Mouse (Mus musculus) left cerebral cortex, postnatal 14 days (tissue): ENCODE measurements around the gene Mthfsd. TPM values are rescaled to one million over a fixed set of nuclear protein-coding genes. Genes with fewer than 3 reads are reported as not detected.

Experiments
- DNase-seq, 2 experiments: peaks; one replicate each; pipeline ENCODE4 v3.0.0; 2021 to 2022; ENCODE audit warnings: low spot score in 2 of 2, mixed read lengths in 1 of 2
- intact Hi-C: fragments of 180-260 bp; cut with DNase I; formaldehyde crosslinking; loops from one replicate; pipeline ENCODE4 v1.15.1; 2025
- total RNA-seq, 2 experiments: library from RNA; stranded (reverse); gene quantifications; 2 replicates each; pipeline ENCODE4 v1.2.3; 2021

Gene Mthfsd
- total RNA-seq, 2 experiments from 2014 or later: 27.0 to 33.4 TPM

DNA sequence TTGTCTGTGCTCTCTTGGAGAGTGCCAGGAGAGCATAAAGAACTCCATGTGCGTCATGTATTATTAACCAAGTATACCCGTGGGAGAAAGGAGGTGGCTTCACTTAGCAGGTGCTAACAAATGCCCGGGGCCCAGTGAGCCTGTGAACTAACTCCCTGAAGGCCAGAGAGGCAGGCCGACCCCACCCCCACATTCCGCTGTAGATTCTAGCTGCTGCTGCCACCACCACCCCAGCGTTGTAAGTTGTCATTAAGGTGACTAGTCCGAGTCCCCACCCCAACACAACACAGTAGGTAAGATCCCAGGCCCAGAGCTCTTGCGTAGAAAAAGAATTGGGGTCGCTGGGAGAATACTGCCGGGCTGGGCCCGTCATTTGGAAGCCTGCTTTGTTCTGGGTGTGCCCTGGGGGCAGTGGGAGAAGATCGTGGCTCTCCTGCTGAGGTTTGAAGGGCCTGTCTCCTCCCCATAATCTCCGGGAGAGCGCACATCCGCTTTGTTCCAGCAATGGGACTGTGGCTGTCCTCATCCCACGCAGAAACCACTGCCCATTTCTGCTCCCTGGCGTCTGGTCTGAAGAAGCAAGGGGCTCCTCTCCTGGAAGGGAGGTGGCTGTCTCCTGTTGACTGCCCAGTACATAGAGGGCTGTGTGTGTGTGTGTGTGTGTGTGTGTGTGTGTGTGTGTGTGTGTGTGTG lies 16.5 kb upstream of the Mthfsd start:
- no peak for DNase-seq
- intact Hi-C loops: loop anchor here (5.0 kb wide), 1 partner anchor 93 kb away; no protein-coding TSS in a partner anchor

DNA sequence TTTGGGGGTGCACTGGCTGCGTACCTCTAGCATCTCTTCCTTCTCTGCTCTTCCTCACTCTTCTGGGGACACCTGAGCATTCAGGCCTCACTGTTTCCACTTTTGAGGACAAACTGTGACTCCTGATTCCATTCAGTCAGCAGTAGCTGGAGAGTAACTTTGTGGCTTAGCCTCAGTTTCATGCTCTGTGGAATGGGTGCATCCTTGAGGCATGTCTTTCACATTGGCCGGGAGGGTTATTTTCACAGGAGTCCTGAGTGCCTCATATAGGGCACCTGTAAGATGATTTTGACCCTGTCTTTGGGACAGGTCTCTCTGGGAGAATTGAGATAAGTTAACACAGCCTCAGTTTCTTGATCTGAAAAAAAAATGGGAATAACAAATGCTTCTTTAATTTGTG lies 14.9 kb upstream of the Mthfsd start:
- intact Hi-C loops: no loop called here
- DNase-seq: no peak

DNA sequence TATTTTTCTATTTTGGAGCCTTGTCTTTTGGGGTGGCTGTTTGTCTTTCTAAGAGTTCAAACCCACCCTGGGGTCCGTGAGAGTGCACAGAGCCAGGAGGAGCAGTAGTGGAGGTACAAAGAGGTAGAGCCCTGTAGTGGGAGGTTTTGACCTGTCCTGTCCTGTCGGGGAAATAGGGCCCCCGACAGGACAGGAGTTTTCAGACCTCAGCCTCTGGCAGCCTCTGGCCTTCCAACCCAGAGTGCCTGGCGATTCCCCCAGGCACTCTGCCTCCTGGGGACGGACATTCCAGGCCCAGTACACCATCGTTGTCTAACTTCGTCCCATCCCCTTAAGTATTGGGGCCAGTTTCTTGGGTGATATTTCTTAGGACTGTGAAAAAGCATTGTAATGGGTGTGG lies 14.2 kb upstream of the Mthfsd start:
- no peak for DNase-seq
- intact Hi-C loops: no loop called here

DNA sequence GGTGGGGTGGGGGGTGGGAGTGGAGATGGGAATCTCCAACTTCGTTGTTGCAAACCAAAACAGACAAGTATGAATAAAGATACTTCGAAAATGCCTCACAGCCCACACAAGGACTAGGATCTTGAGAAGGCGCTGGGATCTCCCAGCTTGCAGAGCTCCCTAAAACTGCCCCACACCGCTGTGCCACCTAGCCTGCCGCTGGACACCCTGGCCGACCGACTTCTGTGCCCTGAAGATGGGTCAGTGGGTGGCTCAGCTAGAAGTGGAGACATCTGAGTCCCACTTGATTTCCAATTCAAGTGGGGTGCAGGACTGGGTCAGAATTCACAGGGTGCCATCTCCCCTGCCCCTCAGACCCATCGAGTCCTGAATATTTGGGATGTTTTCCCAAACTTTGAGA lies 13.5 kb upstream of the Mthfsd start:
- no peak for DNase-seq
- intact Hi-C loops: no loop called here

DNA sequence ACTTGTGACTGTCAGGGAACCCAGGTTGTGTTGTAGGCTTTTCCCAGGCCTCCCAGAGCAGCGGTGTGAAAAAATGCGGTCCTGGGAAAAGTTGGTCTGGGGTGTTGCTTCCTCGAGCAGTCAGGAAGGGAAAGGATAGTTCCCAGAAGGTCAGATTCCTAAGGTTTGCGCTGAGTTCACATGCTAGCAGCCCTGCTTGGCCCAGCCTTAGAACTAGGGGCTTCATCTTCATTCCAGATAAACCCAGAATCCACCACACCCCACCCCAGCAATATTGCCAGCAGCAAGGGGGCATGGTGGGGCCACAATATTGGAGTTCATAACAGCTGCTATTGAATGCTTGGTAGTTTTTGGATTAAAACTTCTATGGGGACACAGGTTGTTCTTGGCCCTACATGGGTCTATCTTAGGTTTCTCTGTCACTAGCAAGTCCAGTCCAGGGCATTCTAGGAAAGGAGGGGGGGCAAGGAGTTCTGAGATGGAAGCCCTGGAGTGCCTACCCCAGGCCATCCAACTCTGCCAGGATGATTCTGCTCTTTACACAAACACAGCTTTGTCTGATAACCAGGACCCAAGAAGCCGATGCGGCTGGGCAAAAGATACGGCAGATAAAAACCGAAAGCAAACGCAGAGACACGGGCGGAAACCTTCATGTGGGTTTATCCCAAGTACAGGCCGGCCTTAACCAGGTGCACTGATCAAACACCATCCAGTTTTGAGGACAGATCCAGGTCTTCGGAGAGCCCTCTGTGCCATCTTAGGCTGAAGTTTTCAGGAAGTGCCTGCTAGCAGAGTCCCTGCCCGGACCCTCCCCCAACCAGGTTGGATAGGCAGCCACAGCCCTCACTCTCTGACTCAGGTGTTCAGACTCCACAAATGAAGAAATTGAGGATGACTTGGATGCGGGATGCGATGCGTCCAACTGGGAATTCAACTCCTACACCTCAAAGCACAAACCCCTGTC lies 12.5 kb upstream of the Mthfsd start:
- intact Hi-C loops: no loop called here
- DNase-seq: no peak

DNA sequence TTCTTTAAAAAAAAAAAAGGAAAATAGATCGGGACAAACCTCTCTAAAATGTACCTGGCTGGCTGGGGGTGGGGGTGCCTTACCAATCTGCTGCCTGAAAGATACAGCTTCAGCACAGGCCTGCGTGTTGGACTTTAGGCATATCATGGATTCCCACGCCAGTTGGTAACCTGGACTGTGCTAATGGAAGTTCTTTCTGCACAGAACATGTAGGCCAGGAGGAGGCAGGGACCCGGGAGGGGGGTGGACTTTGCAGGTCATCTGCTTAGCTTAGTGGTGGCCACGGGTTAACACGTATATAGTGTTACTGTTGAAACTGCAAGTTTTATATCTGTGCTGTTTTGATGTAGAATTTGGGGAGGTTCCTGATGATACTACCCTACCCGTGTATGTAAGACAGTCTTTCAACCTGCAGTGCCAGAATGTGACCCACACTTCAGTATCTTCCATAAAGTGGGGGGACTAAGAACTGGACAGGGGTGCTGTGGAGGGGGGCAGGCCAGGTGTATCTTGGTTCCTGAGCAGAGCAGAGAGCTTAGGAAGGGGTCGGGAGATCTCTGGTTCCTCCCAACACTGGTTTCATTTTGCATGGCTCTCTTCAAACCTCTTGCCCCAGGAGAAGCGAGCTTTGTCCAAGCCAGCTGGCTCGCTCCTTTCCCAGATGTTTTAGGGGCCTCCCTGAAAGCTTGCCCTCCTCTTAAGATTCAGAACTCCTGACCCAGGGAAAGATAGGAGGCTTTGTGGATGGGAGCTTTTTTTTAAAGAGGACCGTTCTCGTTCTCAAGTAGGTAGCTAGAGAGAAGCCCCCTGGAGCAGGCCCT lies 11.7 kb upstream of the Mthfsd start:
- DNase-seq: no peak
- intact Hi-C loops: loop anchor here (2.0 to 5.0 kb wide), 2 partner anchors 38 to 273 kb away; partner anchors contain the start of gene Foxf1

DNA sequence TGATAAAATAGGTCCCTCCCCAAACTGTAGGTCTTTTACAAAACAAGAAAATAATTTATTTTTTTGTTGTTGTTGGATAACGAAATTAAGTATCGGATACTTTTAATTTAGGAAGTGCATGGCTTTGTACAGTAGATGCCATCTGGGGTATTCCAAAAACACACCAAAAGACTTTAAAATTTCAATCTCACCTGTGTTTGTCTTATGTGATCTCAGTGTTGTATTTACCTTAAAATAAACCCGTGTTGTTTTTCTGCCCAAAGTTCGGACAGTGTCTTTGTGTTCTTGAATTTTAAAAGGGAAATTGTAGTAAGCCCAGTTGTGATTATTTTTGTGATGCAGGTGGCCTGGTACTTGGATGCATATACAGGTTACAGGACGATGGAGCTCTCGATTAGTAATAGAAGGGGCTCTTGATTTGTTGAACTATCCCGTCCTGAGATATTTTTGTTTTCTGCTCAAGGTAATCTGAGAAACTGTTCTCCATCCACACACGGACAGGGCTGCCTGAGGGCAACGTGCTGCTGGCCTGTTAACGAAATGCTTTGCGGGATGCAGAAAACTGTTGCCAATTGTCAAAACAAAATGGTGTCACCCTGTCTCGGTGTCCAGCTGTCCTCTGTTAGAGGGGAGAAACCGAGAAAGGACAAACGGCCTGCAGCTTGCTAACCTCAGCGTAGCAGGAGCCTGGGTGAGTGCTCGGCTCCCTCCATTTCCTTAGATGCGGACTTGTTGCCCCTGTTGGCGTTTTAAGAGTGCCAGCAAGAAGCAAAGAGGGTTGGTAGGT lies 10.6 kb upstream of the Mthfsd start:
- intact Hi-C loops: loop anchor here (2.0 to 5.0 kb wide), 2 partner anchors 37 to 274 kb away; partner anchors contain the start of gene Foxf1
- DNase-seq: no peak

DNA sequence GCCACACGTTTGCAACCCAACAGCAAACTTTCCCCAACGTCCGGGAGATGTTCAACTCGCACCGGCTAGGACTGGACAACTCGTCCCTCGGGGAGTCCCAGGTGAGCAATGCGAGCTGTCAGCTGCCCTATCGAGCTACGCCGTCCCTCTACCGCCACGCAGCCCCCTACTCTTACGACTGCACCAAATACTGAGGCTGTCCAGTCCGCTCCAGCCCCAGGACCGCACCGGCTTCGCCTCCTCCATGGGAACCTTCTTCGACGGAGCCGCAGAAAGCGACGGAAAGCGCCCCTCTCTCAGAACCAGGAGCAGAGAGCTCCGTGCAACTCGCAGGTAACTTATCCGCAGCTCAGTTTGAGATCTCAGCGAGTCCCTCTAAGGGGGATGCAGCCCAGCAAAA lies 9.7 kb upstream of the Mthfsd start:
- DNase-seq: no peak
- intact Hi-C loops: loop anchor here (2.0 to 5.0 kb wide), 2 partner anchors 36 to 275 kb away; partner anchors contain the start of gene Foxf1

DNA sequence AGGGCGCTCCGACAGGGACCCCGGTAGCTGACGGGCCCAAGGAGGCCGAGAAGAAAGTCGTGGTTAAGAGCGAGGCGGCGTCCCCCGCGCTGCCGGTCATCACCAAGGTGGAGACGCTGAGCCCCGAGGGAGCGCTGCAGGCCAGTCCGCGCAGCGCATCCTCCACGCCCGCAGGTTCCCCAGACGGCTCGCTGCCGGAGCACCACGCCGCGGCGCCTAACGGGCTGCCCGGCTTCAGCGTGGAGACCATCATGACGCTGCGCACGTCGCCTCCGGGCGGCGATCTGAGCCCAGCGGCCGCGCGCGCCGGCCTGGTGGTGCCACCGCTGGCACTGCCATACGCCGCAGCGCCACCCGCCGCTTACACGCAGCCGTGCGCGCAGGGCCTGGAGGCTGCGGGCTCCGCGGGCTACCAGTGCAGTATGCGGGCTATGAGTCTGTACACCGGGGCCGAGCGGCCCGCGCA lies 9.0 kb upstream of the Mthfsd start:
- DNase-seq: no peak
- intact Hi-C loops: loop anchor here (5.0 kb wide), 1 partner anchor 35 kb away; the partner anchor contains the start of gene Foxf1

DNA sequence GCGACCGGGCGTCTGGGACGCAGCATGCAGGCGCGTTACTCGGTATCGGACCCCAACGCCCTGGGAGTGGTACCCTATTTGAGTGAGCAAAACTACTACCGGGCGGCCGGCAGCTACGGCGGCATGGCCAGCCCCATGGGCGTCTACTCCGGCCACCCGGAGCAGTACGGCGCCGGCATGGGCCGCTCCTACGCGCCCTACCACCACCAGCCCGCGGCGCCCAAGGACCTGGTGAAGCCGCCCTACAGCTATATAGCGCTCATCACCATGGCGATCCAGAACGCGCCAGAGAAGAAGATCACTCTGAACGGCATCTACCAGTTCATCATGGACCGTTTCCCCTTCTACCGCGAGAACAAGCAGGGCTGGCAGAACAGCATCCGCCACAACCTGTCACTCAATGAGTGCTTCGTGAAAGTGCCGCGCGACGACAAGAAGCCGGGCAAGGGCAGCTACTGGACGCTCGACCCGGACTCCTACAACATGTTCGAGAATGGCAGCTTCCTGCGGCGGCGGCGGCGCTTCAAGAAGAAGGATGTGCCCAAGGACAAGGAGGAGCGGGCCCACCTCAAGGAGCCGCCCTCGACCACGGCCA lies 8.5 kb upstream of the Mthfsd start:
- DNase-seq: no peak
- intact Hi-C loops: loop anchor here (5.0 kb wide), 1 partner anchor 34 kb away; the partner anchor contains the start of gene Foxf1

DNA sequence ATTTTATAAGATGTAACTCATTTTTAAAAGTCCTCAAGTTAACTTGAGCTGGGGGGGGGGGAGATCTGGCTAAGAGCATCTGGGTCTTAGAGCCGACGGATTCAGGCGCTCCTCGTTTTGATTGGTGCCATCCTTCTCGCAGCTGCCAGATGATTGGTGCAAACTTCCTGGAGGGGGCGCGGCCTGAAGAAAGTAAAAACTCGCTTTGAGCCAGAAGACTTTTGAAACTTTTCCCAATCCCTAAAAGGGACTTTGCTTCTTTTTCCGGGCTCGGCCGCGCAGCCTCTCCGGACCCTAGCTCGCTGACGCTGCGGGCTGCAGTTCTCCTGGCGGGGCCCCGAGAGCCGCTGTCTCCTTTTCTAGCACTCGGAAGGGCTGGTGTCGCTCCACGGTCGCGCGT lies 7.8 kb upstream of the Mthfsd start, which contains the start of gene Foxc2:
TSS of gene Foxc2 (plus strand) at position 224 of the 400 bp plus-strand sequence.
- peak; percentile 66 to 70 for DNase-seq
- intact Hi-C loops: loop anchor here (5.0 kb wide), 1 partner anchor 34 kb away; the partner anchor contains the start of gene Foxf1

DNA sequence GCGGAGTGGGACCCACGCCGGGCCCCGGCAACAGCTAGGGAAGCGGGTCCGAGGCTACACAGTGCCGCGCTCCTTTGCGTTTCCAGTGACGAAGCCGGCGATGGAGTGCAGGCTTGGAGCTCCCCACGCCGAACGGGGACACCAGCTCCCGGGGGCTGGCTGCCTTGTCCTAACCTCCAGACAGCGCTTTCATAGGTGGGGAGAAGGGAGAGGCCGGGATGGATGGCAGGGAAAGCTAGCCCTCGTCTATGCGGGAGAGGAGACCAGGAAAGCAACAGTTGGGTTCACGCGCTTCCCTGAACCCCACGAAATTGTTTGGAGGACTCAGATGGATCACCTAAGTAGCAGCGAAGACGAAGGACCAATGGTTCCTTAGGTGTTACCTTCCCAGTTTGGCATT lies 6.9 kb upstream of the Mthfsd start:
- intact Hi-C loops: loop anchor here (5.0 kb wide), 1 partner anchor 33 kb away; the partner anchor contains the start of gene Foxf1

DNA sequence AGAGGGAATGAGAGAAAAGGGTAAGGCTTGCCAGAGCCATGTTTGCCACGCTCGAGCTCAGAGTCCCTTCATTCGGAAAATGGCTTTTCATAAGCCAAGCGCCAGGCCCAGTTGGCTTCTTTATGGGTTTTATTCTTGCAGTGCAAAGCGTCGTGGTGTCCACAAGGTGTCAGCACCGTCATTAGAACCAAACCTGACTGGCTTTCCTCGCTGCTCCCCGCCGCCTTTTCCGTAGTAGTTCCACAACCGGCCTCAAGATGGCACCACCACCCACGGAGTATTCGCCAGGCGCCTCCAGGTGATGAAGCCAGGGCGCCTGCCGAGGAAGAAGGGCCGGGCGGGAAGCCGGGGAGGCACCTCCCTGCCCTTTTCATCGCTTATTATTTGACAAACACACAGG lies 5.1 kb upstream of the Mthfsd start:
- intact Hi-C loops: loop anchor here (1.0 kb wide), 1 partner anchor 400 kb away; no protein-coding TSS in a partner anchor
- peak; percentile 94 to 97 for DNase-seq

More for the DNA sequence above, 6.9 kb upstream of the Mthfsd start:
- no peak for DNase-seq

DNA sequence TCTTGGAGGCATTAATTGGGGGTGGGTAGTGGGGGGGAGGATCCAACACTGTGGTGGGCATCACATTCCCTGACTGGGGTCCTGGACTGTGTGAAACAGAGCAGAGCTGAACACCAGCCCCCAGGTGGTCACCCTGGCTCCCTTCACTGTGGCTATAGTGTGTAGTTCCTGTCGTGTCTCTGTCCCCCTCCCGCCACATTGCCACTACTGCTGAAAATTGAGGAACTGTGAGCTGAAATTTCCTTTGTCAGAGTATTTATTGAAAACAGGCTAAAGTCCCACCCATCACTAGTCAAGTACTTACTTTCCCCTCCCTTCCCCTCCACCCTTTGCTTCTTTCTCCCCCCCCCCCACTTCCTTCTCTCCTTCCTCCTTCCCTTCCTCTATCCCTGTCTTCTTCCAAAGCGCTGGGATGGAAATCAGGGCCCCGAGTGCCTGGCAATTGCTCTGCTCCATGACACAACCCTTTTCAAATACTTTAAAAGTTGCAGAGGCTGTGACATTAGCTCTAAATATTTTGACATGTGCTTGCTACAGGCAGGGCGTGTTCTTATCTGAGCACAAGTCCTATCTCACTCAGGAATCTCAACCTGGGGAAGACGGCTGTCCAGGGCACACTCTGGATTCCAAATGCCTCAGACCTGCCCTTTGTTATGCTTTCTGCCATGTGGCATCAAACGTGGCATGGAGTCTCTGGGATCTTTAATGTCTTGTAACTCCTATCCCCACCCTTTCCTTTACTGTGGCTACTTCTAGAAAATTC lies 3.1 kb upstream of the Mthfsd start:
- no peak for DNase-seq
- intact Hi-C loops: no loop called here

DNA sequence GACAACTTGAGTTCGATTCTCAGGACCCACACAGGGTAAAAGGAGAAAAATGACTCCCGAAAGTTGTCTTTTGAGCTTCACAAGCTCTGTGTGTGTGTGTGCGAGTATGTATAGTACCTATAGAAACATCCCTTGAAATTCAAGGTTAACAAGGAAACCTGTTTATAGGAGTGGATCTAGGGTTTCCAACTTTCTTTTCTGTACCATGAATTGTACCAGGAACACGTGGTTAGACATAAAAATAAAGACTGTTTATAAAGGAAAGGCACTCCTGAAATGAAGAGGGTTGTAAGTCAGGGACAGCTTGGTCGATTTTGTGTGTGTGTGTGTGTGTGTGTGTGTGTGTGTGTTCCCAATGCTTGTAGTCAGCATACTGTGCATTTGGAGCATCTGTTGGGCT lies 465 bp upstream of the Mthfsd start:
- DNase-seq: no peak
- intact Hi-C loops: no loop called here

DNA sequence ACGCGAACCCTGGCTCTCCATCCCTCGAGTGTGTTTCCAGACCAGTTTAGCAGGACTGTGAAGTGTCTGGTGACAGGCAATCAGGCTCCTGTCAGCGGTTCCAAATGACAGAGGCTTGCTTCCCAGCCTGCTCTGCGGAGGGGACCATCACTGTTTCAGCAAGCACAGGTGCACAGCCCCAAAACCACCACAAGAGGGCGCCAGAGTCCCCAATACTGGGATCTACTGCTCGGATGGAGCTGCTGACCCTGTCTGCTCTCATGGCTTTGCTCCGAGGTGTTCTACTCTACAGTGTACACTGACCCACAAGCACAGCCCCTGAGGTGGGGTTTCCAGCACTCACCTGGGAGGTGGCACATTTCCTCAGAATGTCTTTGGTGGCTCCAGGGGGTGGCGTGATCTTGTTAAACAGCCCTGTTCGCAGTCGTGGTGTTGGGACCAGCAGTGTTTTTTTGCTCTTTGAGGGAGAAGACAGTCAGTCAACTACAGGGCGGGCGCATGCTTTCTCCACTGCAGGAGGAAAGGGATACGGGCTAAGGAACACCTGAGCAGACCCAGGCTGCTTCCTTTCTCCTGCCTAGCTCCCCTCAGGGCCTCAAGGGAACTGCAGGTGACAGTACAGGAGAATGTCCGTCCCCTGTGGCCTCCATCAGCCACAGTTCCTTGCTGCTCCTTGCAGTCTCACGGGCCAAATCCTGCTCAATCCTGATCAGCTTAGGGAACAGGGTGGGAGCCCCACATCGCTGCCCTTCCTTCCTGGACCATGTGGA lies 4.0 kb downstream of the Mthfsd start:
- intact Hi-C loops: no loop called here
- DNase-seq: peak; percentile 77 to 86
